Mouse (Mus musculus): ENCODE measurements around the gene Tprg.

- TF ChIP-seq CTCF (IDR thresholded peaks at IDR 0.05; ENCODE audit: low read depth, low read length), result no peak
- no peak for TF ChIP-seq POLR2A (IDR thresholded peaks at IDR 0.05; ENCODE audit: borderline replicate concordance, low read depth, low read length)
These were observed 136.4 kb downstream of the Tprg start for GRCm38 (mm10) chr16:25422997-25423396.

Measured in bone marrow macrophage, adult 2 months (primary cell).